Mouse (Mus musculus): ENCODE data around the gene Mt1. TPM values are rescaled to one million over a fixed set of nuclear protein-coding genes. Genes with fewer than 3 reads are reported as not detected.

Mt1 gene
- total RNA-seq, 2 experiments from 2014 or later: 24.4 to 62.5 TPM

GRCm38 (mm10) chr8:94172075-94172808 lies 6.6 kb upstream of the Mt1 start, which contains the start of gene Mt2:
Gene Mt2 (plus strand): TSS chr8:94172664.
- peak; percentile 85 for ATAC-seq (replicated peaks; ENCODE audit: low FRiP score, poor library complexity, severe bottlenecking)

- no peak for ATAC-seq (replicated peaks; ENCODE audit: low FRiP score, poor library complexity, severe bottlenecking)
Observed at GRCm38 (mm10) chr8:94172809-94173732, 5.8 kb upstream of the Mt1 start.

DNA sequence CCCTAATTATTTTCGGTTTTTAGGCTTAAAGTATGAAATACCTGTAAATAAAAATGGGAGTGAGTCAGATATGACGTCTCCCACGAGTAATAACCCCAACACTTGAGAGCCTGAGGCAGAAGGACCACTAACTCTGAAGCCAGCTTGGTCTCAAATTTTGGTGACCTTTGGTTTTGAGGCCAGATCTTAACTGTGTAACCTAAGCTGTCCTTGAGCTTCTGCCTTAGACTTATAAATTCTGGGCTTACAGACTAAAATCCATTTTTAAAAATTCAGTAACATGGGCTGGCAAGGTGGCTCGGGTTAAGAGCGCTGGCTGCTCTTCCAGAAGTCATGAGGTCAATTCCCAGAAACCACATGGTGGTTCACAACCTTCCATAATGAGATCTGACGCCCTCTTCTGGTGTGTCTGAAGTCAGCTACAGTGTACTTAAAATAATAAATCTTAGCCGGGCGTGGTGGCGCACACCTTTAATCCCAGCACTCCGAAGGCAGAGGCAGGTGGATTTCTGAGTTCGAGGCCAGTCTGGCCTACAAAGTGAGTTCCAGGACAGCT lies 5.0 kb upstream of the Mt1 start:
- no peak for ATAC-seq (replicated peaks; ENCODE audit: low FRiP score, poor library complexity, severe bottlenecking)

- no peak for ATAC-seq (replicated peaks; ENCODE audit: low FRiP score, poor library complexity, severe bottlenecking)
Observed at GRCm38 (mm10) chr8:94174619-94175213, 4.2 kb upstream of the Mt1 start.

DNA sequence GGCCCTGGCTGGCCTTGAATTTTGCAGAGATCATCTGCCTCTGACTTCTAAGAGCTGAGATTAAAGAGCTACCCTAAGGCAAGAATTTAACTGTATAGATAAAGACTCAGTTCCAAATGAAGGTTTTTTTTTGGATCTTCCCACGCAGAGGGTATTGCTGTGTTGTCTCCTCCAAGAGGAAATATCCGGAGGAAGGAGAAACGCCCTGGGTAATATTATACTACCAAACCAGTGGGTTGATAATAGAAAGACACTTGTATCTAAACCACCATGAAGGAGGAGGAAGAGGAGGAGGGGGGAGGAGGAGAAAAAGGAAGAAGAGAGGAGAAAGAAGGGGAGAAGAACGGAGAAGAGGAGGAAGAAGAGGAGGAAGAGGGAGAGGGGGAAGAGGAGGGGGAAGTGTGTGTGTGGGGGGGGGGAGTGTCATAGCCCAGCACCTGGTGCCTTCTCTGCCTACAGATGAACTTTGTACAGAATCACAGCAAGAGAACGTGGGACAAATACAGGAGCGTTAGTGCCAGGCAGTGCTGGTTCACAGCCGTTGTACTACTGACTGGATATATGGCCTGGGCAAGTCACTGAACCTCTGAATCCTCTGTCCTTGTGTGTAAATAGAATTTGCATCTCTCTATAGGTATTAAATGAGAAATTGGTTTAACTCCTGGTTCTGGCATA lies 1.0 kb upstream of the Mt1 start:
- no peak for ATAC-seq (replicated peaks; ENCODE audit: low FRiP score, poor library complexity, severe bottlenecking)

DNA sequence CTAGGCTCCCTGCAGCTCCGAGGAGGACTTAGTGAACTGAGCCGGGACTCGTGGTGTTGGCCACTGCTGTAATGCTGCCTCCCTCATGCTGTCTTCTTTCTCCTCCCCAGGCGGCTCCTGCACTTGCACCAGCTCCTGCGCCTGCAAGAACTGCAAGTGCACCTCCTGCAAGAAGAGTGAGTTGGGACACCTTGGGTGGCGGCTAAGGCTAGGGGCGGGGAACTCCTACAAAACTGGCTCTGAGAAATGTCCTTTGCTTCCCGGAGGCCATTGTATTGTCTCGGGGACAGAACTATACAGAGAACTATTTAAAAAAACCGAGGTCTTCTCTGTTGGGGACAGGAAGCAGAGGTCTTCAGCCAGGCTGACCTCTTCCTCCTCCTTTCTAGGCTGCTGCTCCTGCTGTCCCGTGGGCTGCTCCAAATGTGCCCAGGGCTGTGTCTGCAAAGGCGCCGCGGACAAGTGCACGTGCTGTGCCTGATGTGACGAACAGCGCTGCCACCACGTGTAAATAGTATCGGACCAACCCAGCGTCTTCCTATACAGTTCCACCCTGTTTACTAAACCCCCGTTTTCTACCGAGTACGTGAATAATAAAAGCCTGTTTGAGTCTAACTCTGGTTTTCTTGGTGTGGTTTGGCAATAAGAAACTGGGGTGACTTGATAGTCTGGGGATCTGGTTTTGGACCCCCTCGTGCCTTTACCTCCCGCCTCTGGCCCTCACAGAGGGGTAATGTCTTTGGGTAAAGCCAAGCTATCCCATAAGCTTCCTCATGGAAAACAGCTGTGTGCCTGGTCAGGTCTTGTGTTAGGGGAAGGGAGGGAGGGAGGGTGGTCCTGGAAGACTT lies 1.1 kb downstream of the Mt1 start:
- ATAC-seq (replicated peaks; ENCODE audit: low FRiP score, poor library complexity, severe bottlenecking): no peak

- ATAC-seq (replicated peaks; ENCODE audit: low FRiP score, poor library complexity, severe bottlenecking): no peak
Observed at GRCm38 (mm10) chr8:94180561-94180908, 1.7 kb downstream of the Mt1 start.

- no peak for ATAC-seq (replicated peaks; ENCODE audit: low FRiP score, poor library complexity, severe bottlenecking)
Observed at GRCm38 (mm10) chr8:94182055-94182929, 3.4 kb downstream of the Mt1 start.

GRCm38 (mm10) chr8:94183117-94183516 lies 4.2 kb downstream of the Mt1 start:
- ATAC-seq (replicated peaks; ENCODE audit: low FRiP score, poor library complexity, severe bottlenecking): peak; percentile 71

DNA sequence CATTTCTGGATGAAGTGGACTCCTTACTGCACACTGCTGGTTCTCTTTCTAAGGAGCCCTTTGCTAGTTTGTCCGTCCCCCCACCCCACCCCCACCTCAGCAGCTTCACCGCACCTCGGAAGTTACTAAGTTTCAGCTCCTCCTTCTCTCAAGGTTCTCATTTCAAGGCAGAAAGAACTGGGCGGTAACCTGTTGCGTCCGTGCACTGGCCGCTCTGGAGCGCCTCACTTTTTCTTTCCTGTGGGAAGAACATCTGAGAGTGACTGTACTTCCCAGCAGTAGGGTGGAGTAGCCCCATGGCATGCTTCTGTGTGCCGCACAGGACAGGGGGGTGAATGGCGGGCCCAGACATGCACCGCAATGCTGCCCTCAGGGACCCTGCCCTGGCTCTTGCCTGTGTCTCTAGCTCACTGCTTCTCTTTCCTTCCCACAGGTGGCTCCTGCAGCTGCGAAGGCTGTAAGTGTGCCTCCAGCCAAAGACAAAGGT lies 5.5 kb downstream of the Mt1 start:
- ATAC-seq (replicated peaks; ENCODE audit: low FRiP score, poor library complexity, severe bottlenecking): no peak

DNA sequence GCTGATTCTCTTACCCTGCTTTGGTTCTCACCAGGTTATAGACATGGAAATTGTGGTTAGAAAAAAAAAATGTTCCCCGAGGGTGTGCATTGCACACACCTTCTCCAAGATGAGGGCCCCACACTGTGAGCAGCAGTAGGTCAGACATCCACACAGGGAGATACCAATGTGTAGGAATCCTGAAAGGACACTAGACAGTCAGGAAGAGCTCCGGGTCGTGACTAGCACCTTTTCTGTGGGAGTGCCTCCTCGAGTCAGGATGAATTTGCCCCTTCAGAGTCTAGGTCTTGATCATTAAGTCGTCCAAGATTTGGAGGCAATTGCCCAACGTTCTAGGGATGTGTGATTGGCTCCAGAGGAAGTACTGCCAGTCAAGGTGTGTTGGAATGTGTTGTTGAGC lies 6.9 kb downstream of the Mt1 start:
- ATAC-seq (replicated peaks; ENCODE audit: low FRiP score, poor library complexity, severe bottlenecking): no peak

GRCm38 (mm10) chr8:94186542-94186941 lies 7.7 kb downstream of the Mt1 start:
- ATAC-seq (replicated peaks; ENCODE audit: low FRiP score, poor library complexity, severe bottlenecking): no peak

DNA sequence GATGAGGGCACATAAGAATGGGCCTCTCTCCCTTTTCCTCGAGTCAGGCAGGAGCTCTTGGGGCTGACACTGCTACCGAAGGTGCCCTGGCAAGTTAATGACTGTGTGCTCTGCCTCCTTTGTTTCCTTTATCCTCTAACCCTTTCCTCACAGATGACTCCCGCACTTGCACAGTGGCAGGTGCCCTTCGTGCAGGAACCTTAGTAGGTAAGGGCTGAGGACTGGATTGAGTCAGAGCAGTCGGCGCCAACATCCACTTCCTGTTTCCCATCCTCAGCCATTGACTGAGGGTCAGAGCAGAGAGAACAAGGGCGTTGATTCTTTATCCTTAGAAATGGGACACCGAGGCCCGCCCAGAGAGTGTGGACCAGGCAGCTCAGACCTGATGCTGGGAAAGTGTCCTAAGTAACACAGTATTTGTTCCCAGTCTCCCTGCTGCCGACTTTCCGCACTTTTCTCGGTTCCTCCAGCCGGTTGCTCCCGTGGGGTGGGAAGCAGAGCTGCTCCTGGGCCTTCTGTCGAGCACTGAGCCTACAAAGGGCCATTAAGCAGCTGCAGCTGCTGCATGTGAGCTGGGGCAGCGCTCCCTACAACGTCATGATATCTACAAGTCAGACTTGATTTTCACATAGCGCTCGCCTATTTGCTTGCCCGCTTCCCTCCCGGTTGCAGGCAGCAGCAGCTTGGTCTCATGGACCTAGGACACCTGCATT lies 8.6 kb downstream of the Mt1 start:
- ATAC-seq (replicated peaks; ENCODE audit: low FRiP score, poor library complexity, severe bottlenecking): no peak

DNA sequence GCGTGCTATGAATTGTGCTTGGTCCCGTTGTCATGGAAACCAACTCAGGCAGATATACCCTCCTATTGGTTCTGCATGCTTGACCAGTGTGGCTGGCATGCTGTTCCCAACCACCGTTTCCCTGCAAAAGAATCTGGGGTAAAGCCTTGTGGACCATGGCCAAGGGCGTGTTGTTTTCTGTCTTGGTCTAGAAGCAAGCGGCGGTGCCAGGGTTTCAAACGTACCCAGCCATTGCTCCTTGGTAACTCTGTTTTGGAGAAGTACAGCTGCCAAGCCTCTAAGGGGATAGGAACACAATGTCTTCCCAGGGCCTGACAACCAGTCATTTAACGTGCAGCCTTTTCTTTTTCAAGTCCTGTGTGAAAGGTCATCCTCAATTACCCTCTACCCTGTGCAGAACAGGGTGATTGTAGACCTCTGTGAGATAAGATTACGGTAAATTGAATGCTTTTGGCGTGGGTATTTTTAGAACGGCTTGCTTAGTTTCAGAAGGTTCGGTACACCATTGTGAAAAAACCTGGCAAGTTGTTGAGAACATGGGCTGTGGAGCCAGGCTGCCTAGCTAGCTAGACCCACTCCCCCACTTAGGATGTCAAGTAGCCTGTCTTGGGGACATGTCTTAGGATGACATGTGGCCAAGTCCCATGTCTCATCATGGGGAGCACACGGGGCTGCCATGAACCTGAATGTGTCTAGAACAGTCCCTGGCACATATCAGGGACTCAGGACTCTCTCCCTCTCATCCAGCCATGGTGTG lies 10.6 kb downstream of the Mt1 start:
- no peak for ATAC-seq (replicated peaks; ENCODE audit: low FRiP score, poor library complexity, severe bottlenecking)

DNA sequence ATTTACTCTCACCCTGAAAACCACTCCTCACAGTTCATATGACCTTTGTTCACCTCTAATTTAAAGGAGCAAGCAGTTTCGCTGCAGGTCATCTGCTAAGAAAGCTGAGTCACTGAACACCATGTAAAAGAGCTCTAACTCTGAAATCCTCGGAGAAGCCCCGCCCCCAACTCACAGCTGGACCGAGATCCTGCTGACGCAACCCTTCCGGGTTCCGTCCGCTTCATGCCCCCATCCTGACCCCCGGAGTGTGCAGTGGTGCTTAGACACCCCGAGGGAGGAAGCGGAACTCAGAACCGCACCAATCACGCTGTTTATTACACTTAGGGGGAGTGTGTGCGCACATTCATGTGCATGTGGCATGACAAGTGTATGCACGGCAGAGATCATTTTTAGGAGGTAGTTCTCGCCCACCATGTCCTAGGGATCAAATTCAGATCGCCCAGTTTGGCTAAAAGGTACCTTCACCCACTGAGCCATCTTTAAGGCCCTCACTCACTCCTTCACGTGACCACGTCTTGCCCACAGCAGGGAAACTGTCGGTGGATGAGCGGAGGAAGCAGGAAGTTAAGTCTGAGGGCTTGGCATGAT lies 12.3 kb downstream of the Mt1 start:
- peak; percentile 45; the same call in 1 of the 2 replicates for ATAC-seq (replicated peaks; ENCODE audit: low FRiP score, poor library complexity, severe bottlenecking)

- no peak for ATAC-seq (replicated peaks; ENCODE audit: low FRiP score, poor library complexity, severe bottlenecking)
Observed at GRCm38 (mm10) chr8:94192926-94193325, 14.0 kb downstream of the Mt1 start.

Measured in erythroid progenitor cell, adult 5-6 weeks (primary cell).